Comparison of ENCODE assay signal across 9 mouse cellular contexts in the genomic region with DNA sequence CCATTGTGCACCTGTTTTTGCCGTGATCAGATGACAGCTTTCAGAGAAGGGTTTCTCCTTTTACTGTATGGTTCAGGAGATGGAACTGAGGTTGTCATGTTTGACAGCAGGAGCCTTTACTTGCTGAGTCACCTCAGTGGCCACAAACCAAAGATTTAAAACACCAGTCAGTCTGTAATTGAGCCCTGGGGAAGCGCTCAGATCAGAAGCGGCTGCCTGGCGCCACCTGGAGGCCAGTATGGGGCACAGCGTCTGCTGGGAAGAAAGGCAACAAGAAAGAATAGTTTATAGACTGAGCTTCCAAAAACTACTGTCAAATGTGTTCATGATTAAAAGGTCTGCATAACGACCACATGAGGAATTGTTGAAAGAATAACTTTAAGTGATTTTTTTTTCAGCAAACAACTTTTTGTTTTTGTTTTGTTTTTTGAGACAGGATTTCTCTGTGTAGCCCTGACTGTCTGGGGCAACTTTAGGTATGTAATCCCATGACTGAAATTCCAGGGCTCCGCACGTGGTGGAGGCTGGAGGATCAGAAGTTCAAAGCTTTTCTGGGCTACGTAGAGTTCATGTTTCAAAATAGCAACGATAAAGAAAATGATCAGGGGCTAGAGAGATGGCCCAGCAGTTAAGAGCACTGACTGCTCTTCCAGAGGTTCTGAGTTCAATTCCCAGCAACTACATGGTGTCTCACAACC. TPM values are rescaled to one million over a fixed set of nuclear protein-coding genes. Genes with fewer than 3 reads are reported as not detected.
DNase-seq lines count a peak whose midpoint lies in the region; ATAC-seq lines count a peak whose summit lies in the region.
"Had no signal": no experiment of that assay in that cellular context is flagged by ENCODE, and none has a peak within 500 bp of the region (broad histone marks: within the 10 kb centered on the region; RNA-seq: fewer than 3 reads in every experiment).

No protein-coding gene starts in this region.

- no peak for ATAC-seq in forebrain, embryonic 13.5 days
- ATAC-seq in embryonic facial prominence, embryonic 11.5 days (replicated peaks; ENCODE audit: insufficient number of reproducible peaks, low FRiP score, low TSS enrichment, low read depth): no peak

- DNase-seq in forebrain, embryonic 10.5 days (ENCODE audit: extremely low spot score, low spot score): peak; percentile 61
- peak; percentile 89 for DNase-seq in A20 (ENCODE audit: low read depth, low spot score)
- DNase-seq in adrenal gland, postnatal 14 days: peak; percentile 85
- peak; percentile 78 for DNase-seq in embryonic facial prominence, embryonic 11.5 days (ENCODE audit: low spot score)
- peak; percentile 84 for DNase-seq in kidney, postnatal 10 days
- DNase-seq in lung, postnatal 10 days: peak; percentile 80
- peak; percentile 50 to 78 for DNase-seq in spleen, adult 18-20 months

- no peaks in the 10 kb centered on the region for H3K9me3 ChIP-seq in forebrain, embryonic 10.5 days
- H3K9me3 ChIP-seq in forebrain, embryonic 13.5 days (replicated peaks): no peaks in the 10 kb centered on the region
- no peaks in the 10 kb centered on the region for H3K9me3 ChIP-seq in embryonic facial prominence, embryonic 11.5 days (replicated peaks; ENCODE audit: control insufficient read depth, low read length)
- H3K9me3 ChIP-seq: liver, embryonic 15.5 days had no signal

- H3K27me3 ChIP-seq in forebrain, embryonic 10.5 days (ENCODE audit: poor library complexity, severe bottlenecking): no peaks in the 10 kb centered on the region
- H3K27me3 ChIP-seq in forebrain, embryonic 13.5 days: no peaks in the 10 kb centered on the region
- no peaks in the 10 kb centered on the region for H3K27me3 ChIP-seq in embryonic facial prominence, embryonic 11.5 days (ENCODE audit: control insufficient read depth, insufficient read depth, low read length)
- H3K27me3 ChIP-seq: liver, embryonic 15.5 days had no signal

- WGBS in forebrain, embryonic 10.5 days: 29% methylated on average over 10 of the region's 10 CpGs
- 28% methylated on average over 10 of the region's 10 CpGs for WGBS in forebrain, embryonic 13.5 days
- WGBS in embryonic facial prominence, embryonic 11.5 days: 20% methylated on average over 10 of the region's 10 CpGs

- H3K4me2 ChIP-seq in forebrain, embryonic 13.5 days: no peak overlapping the region
- H3K4me2 ChIP-seq in embryonic facial prominence, embryonic 11.5 days (ENCODE audit: low read depth, low read length): no peak overlapping the region
- H3K4me2 ChIP-seq: liver, embryonic 15.5 days had no signal

- no peak overlapping the region for H3K27ac ChIP-seq in forebrain, embryonic 10.5 days
- no peak overlapping the region for H3K27ac ChIP-seq in forebrain, embryonic 13.5 days
- no peak overlapping the region for H3K27ac ChIP-seq in embryonic facial prominence, embryonic 11.5 days (replicated peaks; ENCODE audit: low read depth, low read length)
- H3K27ac ChIP-seq: liver, embryonic 15.5 days had no signal

- peaks cover 12% of the 10 kb centered on the region for H3K4me1 ChIP-seq in forebrain, embryonic 10.5 days
- peaks cover 6% of the 10 kb centered on the region; the same call in 1 of the 2 replicates for H3K4me1 ChIP-seq in forebrain, embryonic 13.5 days
- no peaks in the 10 kb centered on the region for H3K4me1 ChIP-seq in embryonic facial prominence, embryonic 11.5 days (ENCODE audit: control insufficient read depth, insufficient read depth, low read length)

- H3K4me3 ChIP-seq in forebrain, embryonic 10.5 days: no peak overlapping the region
- H3K4me3 ChIP-seq in forebrain, embryonic 13.5 days: no peak overlapping the region
- H3K4me3 ChIP-seq in embryonic facial prominence, embryonic 11.5 days (ENCODE audit: low read depth, low read length): no peak overlapping the region
- H3K4me3 ChIP-seq: liver, embryonic 15.5 days had no signal

- no peaks in the 10 kb centered on the region for H3K36me3 ChIP-seq in forebrain, embryonic 10.5 days (replicated peaks)
- H3K36me3 ChIP-seq in forebrain, embryonic 13.5 days (ENCODE audit: poor library complexity, severe bottlenecking): 0 out of 2 replicates have a peak, but pooled peaks cover under 1% of the 10 kb centered on the region
- H3K36me3 ChIP-seq in embryonic facial prominence, embryonic 11.5 days (replicated peaks; ENCODE audit: control insufficient read depth, insufficient read depth, low read depth, low read length): no peaks in the 10 kb centered on the region

- no peak overlapping the region for H3K9ac ChIP-seq in forebrain, embryonic 13.5 days
- H3K9ac ChIP-seq in embryonic facial prominence, embryonic 11.5 days (replicated peaks; ENCODE audit: low read length): no peak overlapping the region
- H3K9ac ChIP-seq: liver, embryonic 15.5 days had no signal

RNA-seq across cellular contexts. Expression of a gene that starts 22.0 kb away (rescaled TPM):
- polyA plus RNA-seq in forebrain, embryonic 10.5 days (2016; fragmentation: Nextera tagmentation; extraction: Ambion mirVana): not detected in 2 replicates
- 0.19 TPM in 1 of 2 replicates, not detected in the other for polyA plus RNA-seq in forebrain, embryonic 13.5 days (2015; fragmentation: Nextera tagmentation; extraction: Ambion mirVana)
- 0.37 TPM in 1 of 2 replicates, not detected in the other for total RNA-seq in adrenal gland, postnatal 14 days (2021)
- 0.22 TPM in 1 of 2 replicates, not detected in the other for polyA plus RNA-seq in embryonic facial prominence, embryonic 11.5 days (2014; fragmentation: Nextera tagmentation; extraction: Ambion mirVana)
- polyA plus RNA-seq: liver, embryonic 15.5 days had no signal

RNA-seq across cellular contexts. Expression of a gene that starts 23.3 kb away (rescaled TPM):
- 38.2 and 39.1 TPM in 2 replicates for polyA plus RNA-seq in forebrain, embryonic 10.5 days (2016; fragmentation: Nextera tagmentation; extraction: Ambion mirVana)
- polyA plus RNA-seq in forebrain, embryonic 13.5 days (2015; fragmentation: Nextera tagmentation; extraction: Ambion mirVana): 18.9 and 23.7 TPM in 2 replicates
- 149 and 151 TPM in 2 replicates for total RNA-seq in adrenal gland, postnatal 14 days (2021)
- polyA plus RNA-seq in embryonic facial prominence, embryonic 11.5 days (2014; fragmentation: Nextera tagmentation; extraction: Ambion mirVana): 47.0 and 47.3 TPM in 2 replicates

RNA-seq across cellular contexts. Expression of a gene that starts 23.8 kb away (rescaled TPM):
- polyA plus RNA-seq in forebrain, embryonic 10.5 days (2016; fragmentation: Nextera tagmentation; extraction: Ambion mirVana): 0.07 TPM in 1 of 2 replicates, not detected in the other
- not detected in 2 replicates for polyA plus RNA-seq in forebrain, embryonic 13.5 days (2015; fragmentation: Nextera tagmentation; extraction: Ambion mirVana)
- 0.11 TPM in 1 of 2 replicates, not detected in the other for total RNA-seq in adrenal gland, postnatal 14 days (2021)
- polyA plus RNA-seq in embryonic facial prominence, embryonic 11.5 days (2014; fragmentation: Nextera tagmentation; extraction: Ambion mirVana): 0.38 TPM in 1 of 2 replicates, not detected in the other
- polyA plus RNA-seq: liver, embryonic 15.5 days had no signal

RNA-seq across cellular contexts. Expression of a gene that starts 28.3 kb away (rescaled TPM):
- polyA plus RNA-seq in forebrain, embryonic 10.5 days (2016; fragmentation: Nextera tagmentation; extraction: Ambion mirVana): 0.25 TPM in 1 of 2 replicates, not detected in the other
- 0.10 TPM in 1 of 2 replicates, not detected in the other for polyA plus RNA-seq in forebrain, embryonic 13.5 days (2015; fragmentation: Nextera tagmentation; extraction: Ambion mirVana)
- total RNA-seq in adrenal gland, postnatal 14 days (2021): 0.56 and 0.82 TPM in 2 replicates
- 0.08 and 0.11 TPM in 2 replicates for polyA plus RNA-seq in embryonic facial prominence, embryonic 11.5 days (2014; fragmentation: Nextera tagmentation; extraction: Ambion mirVana)

RNA-seq across cellular contexts. Expression of a gene that starts 34.0 kb away (rescaled TPM):
- 4.5 and 4.7 TPM in 2 replicates for polyA plus RNA-seq in forebrain, embryonic 10.5 days (2016; fragmentation: Nextera tagmentation; extraction: Ambion mirVana)
- polyA plus RNA-seq in forebrain, embryonic 13.5 days (2015; fragmentation: Nextera tagmentation; extraction: Ambion mirVana): 5.7 TPM in 2 replicates
- 33.0 and 35.4 TPM in 2 replicates for total RNA-seq in adrenal gland, postnatal 14 days (2021)
- polyA plus RNA-seq in embryonic facial prominence, embryonic 11.5 days (2014; fragmentation: Nextera tagmentation; extraction: Ambion mirVana): 5.4 and 5.7 TPM in 2 replicates
